Mouse (Mus musculus) ovary, postnatal 10 days (tissue): ENCODE measurements around the gene Ccdc162.
A peak's percentile ranks its signal among the peaks of the same experiment; 100 is the strongest.
"Not testable (repeated sequence)": the region's sequence is repeated elsewhere in the genome, so short reads cannot be mapped to it uniquely, and the experiment has no call there.

Experiments
- DNase-seq: peaks from one replicate; pipeline ENCODE4 v3.0.0; 2022; ENCODE audit warnings: low spot score

Ccdc162 gene

GRCm38 (mm10) chr10:41537226-41537982, 179.0 kb downstream of the Ccdc162 start:
- no peak for DNase-seq

GRCm38 (mm10) chr10:41536714-41537113, 179.7 kb downstream of the Ccdc162 start:
- no peak for DNase-seq

GRCm38 (mm10) chr10:41535991-41536390, 180.4 kb downstream of the Ccdc162 start:
- DNase-seq = no peak

- DNase-seq = no peak
Observed at GRCm38 (mm10) chr10:41529972-41530371, 186.5 kb downstream of the Ccdc162 start.

GRCm38 (mm10) chr10:41525696-41526095, 190.7 kb downstream of the Ccdc162 start:
- DNase-seq = no peak

DNA sequence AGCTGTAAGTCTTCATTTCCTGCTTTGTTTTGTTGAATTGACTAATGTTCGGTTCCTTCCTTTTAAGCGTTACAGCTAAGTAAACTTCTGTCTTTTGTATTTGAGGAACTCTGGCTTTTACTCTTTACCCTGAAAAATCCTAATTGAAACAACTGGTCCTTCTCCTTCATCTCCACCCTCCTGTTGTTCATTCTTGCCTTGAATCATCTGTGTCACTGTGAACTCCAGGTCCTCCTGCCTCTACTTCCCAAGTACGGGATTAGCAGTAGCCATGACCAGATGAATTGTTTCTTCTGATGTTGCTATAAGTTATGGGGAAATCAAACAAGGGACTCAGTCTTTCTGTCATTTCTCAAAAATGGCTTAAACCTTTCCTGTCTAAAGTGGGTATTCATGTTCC, 193.0 kb downstream of the Ccdc162 start:
- DNase-seq = no peak

GRCm38 (mm10) chr10:41520410-41520673, 196.1 kb downstream of the Ccdc162 start:
- DNase-seq = no peak

- DNase-seq = no peak
Observed at GRCm38 (mm10) chr10:41519640-41520409, 196.6 kb downstream of the Ccdc162 start.

- DNase-seq = peak; percentile 92
Observed at GRCm38 (mm10) chr10:41518981-41519618, 197.3 kb downstream of the Ccdc162 start, which contains the start of gene Cd164. Cd164 (plus strand) TSS chr10:41519414.

GRCm38 (mm10) chr10:41518508-41518980, 197.9 kb downstream of the Ccdc162 start:
- DNase-seq = no peak

GRCm38 (mm10) chr10:41514921-41515320, 201.5 kb downstream of the Ccdc162 start:
- no peak for DNase-seq

GRCm38 (mm10) chr10:41514301-41514700, 202.1 kb downstream of the Ccdc162 start:
- no peak for DNase-seq

- DNase-seq = no peak
Observed at GRCm38 (mm10) chr10:41509160-41509559, 207.3 kb downstream of the Ccdc162 start.

DNA sequence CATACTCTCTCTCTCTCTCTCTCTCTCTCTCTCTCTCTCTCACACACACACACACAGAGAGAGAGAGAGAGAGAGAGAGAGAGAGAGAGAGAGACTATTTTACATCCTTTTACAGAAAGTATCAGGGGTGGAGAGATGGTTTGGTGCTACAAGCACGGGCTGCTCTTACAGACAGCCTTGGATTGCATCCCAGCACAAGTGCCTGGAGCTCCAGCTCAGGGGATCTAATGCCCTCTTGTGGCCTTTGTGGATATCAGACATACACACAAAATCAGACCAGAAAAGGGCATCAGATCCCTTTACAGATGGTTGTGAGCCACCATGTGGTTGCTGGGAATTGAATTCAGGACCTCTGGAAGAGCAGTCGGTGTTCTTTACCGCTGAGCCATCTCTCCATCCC, 211.0 kb downstream of the Ccdc162 start:
- DNase-seq = not testable (repeated sequence)

GRCm38 (mm10) chr10:41504996-41505395, 211.4 kb downstream of the Ccdc162 start:
- DNase-seq = no peak

GRCm38 (mm10) chr10:41500941-41501340, 215.5 kb downstream of the Ccdc162 start:
- no peak for DNase-seq

- DNase-seq = no peak
Observed at GRCm38 (mm10) chr10:41491111-41491510, 225.3 kb downstream of the Ccdc162 start.

DNA sequence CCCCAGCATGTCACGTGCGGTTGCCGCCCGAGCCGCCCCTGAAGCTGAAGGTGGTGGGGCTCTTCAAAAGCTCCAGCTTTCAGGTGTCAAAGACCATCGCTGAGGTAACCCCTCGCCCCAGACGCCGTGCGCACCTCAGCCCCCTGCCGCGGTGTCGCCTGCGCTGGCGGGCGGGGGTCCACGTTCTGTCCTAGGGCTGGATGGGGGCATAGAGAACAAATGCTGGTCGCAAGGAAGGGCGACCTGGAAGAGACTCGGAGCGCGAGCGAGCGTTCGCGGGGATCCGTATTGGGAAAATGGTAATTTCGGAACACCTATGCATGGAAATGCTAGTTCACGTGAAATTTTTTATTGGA, 225.9 kb downstream of the Ccdc162 start:
- no peak for DNase-seq

GRCm38 (mm10) chr10:41489708-41490517, 226.5 kb downstream of the Ccdc162 start, which contains the start of the genes Smpd2 and Ppil6:
Smpd2 (minus strand) TSS chr10:41490369.
Ppil6 (plus strand) TSS chr10:41490439.
- peak; percentile 91 for DNase-seq

DNA sequence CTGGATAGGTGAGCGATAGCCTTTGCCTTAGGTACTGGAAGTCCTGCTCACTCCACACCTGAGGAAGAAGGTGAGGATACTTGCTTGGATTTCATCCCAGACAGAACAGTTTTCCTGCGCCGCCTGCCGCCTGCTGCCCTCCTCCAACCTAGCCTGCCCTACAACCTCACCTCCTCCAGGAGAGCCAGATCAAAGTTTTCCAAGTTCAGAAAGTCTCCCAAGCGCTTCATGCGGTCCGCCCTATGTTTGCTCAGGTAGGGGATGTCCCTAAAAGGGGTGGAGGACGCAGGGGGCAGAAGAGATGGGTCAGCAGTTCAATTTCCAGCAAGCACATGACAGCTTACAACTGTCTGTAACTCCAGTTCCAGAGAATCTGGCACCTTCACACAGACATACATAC, 227.1 kb downstream of the Ccdc162 start:
- no peak for DNase-seq

GRCm38 (mm10) chr10:41488877-41489276, 227.6 kb downstream of the Ccdc162 start:
- DNase-seq = no peak
